Mouse (Mus musculus) megakaryocyte, embryonic 14.5 days (primary cell): ENCODE data around the gene Gstm3. TPM values are rescaled to one million over a fixed set of nuclear protein-coding genes. Genes with fewer than 3 reads are reported as not detected.
"Not testable (repeated sequence)": the region's sequence is repeated elsewhere in the genome, so short reads cannot be mapped to it uniquely, and the experiment has no call there.

Experiments
- H3K27me3 ChIP-seq: replicated peaks from 2 replicates; pipeline ENCODE3; 2012; ENCODE audit warnings: inconsistent platforms
- H3K36me3 ChIP-seq: replicated peaks from 2 replicates; pipeline ENCODE3; 2012; ENCODE audit warnings: low read length, inconsistent platforms, mixed read lengths
- H3K4me1 ChIP-seq: 2 replicates; pipeline ENCODE4 v1.6.1; 2012; ENCODE audit warnings: inconsistent platforms
- H3K4me3 ChIP-seq: replicated peaks from 2 replicates; pipeline ENCODE3; 2012; ENCODE audit warnings: moderate library complexity, mild to moderate bottlenecking, inconsistent platforms
- H3K9me3 ChIP-seq: 2 replicates; pipeline ENCODE4 v1.6.1; 2012; ENCODE audit warnings: inconsistent platforms
- FLI1 ChIP-seq: IDR thresholded peaks from 2 replicates; pipeline ENCODE4 v1.6.1; 2012; ENCODE audit warnings: low read length, inconsistent platforms, mixed read lengths
- GATA1 ChIP-seq: IDR thresholded peaks from 3 replicates; pipeline ENCODE4 v1.6.1; 2012; ENCODE audit warnings: mixed read lengths, low read length, inconsistent platforms, borderline replicate concordance
- polyA plus RNA-seq: library from polyadenylated mRNA; stranded (reverse); fragments of >175 nt; gene quantifications from 2 replicates; pipeline ENCODE4 v1.2.3, GENCODE M21; 2012; ENCODE audit warnings: low replicate concordance; ENCODE audit not compliant: insufficient read depth

Gstm3 gene
- polyA plus RNA-seq, 1 experiment: not detected

GRCm38 (mm10) chr3:107974237-107974636, 5.2 kb upstream of the Gstm3 start:
- no peak overlapping the region for H3K4me3 ChIP-seq
- peaks cover 14% of the 10 kb centered on the region for H3K9me3 ChIP-seq
- TF ChIP-seq FLI1 (no peak), GATA1 (peak; percentile 46; the same call in 1 of the 3 replicates)
- H3K36me3 ChIP-seq: no peaks in the 10 kb centered on the region
- H3K4me1 ChIP-seq: peaks cover 30% of the 10 kb centered on the region
- peaks cover 63% of the 10 kb centered on the region for H3K27me3 ChIP-seq

DNA sequence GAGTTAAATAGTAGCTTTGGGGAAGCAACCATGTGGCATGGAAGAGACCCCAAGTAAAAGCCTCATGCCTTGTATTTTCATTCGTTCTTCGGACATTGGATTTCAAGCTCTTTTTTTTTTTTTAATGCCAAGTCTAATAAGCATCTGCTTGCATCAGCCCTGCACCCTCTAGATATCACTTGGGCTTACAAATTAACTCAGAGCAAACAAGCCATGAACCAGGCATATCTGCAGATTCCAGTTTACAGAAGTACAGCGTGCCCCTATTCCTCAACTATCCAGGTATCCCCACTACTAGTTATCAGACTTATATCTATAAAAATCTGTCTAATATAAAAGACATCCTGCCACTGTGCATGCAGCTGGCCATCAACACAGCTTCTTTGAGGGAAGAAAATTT, 3.0 kb upstream of the Gstm3 start:
- Histone ChIP-seq H3K36me3 (no peaks in the 10 kb centered on the region), H3K27me3 (peaks cover 66% of the 10 kb centered on the region), H3K4me3 (no peak overlapping the region), H3K9me3 (peaks cover 14% of the 10 kb centered on the region), H3K4me1 (peaks cover 26% of the 10 kb centered on the region)
- no peak for TF ChIP-seq FLI1
- no peak for TF ChIP-seq GATA1

DNA sequence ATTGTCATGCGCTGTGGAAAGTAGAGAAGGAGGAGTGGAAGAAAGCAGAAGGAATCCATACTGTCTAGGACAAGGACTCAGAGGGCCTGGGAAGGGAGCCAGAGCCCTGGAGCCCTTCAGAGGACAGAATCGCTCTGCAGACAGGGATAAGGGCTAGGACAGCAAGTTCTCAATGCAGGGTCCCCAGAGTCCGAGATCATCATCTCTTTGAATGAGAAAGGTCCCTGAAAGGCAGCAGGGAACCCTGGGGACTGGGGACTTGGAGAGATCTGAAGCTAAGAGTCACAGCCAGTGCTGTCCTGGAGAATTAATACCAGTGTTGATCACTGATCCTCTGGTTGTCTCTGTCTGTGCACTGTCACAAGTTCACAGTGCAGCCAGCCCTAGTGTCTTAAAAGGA, 2.0 kb upstream of the Gstm3 start:
- Histone ChIP-seq H3K4me1 (peaks cover 22% of the 10 kb centered on the region), H3K9me3 (peaks cover 11% of the 10 kb centered on the region), H3K27me3 (peaks cover 63% of the 10 kb centered on the region)
- H3K36me3 ChIP-seq, H3K4me3 ChIP-seq: not testable (repeated sequence)

DNA sequence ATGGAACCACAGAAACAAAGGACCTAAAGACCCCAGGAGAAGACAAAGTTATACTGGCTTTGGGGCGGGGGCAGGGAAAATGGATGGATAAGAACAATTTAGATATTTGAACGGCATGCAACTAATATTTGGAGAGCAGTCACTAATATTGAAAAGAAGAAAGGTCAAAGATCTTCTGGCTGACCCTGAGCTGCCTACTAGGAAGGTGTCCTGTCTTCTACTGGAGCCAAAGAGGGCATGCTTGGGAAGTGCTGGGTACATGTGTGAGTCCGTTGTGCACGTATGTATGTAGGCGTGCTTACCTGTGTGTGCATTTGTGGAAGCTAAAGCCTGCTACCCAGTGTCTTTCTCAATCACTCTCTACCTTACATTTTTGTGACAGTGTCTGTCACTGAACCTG, 2.5 kb downstream of the Gstm3 start:
- TF ChIP-seq FLI1 (no peak), GATA1 (no peak)
- H3K27me3 ChIP-seq: peaks cover 41% of the 10 kb centered on the region
- no peaks in the 10 kb centered on the region for H3K9me3 ChIP-seq

GRCm38 (mm10) chr3:107965592-107965991, 3.5 kb downstream of the Gstm3 start:
- Histone ChIP-seq H3K4me1 (peaks cover 31% of the 10 kb centered on the region), H3K36me3 (no peaks in the 10 kb centered on the region), H3K27me3 (peaks cover 41% of the 10 kb centered on the region), H3K4me3 (no peak overlapping the region), H3K9me3 (no peaks in the 10 kb centered on the region)
- TF ChIP-seq FLI1: no peak
- no peak for TF ChIP-seq GATA1

More for the DNA sequence above, 2.5 kb downstream of the Gstm3 start:
- peaks cover 31% of the 10 kb centered on the region for H3K4me1 ChIP-seq
- H3K4me3 ChIP-seq: no peak overlapping the region
- H3K36me3 ChIP-seq: no peaks in the 10 kb centered on the region

DNA sequence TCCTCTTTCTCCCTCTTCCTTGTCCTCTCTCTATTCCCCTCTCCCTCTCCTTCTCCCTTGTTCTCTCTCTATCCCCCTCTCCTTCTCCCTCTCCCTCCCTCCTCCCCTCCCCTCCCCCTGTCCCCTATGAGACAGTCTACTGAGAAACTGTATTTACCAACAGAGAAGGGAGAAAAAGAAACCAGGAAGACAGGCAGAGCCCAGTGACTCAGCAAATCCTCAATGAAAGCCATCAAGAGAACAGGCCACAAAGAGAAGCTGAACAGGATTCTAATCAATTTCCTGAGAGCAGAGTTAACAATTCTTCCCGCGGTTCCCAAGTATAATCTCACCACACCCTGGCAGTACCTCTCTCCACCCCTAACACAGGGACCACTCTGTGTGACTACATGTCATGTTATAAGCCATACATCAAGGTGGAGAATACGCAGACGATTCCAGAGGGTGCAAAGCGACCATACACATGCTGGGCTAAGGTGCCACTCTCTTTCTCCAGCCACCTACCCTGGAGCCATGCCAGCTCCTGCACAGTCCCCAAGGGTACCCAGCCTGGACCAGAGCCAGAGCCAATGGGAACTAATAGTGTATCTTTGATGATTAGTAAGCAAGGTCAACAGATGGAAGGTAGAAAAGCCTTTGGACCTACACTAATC, 4.3 kb downstream of the Gstm3 start:
- Histone ChIP-seq H3K4me3 (peak overlapping the region; percentile 81), H3K4me1 (peaks cover 31% of the 10 kb centered on the region), H3K9me3 (no peaks in the 10 kb centered on the region), H3K36me3 (no peaks in the 10 kb centered on the region), H3K27me3 (peaks cover 42% of the 10 kb centered on the region)
- TF ChIP-seq FLI1 (no peak), GATA1 (no peak)

- TF ChIP-seq GATA1: no peak
- no peak for TF ChIP-seq FLI1
- Histone ChIP-seq H3K36me3 (no peaks in the 10 kb centered on the region), H3K9me3 (no peaks in the 10 kb centered on the region), H3K27me3 (peaks cover 39% of the 10 kb centered on the region), H3K4me1 (peaks cover 28% of the 10 kb centered on the region), H3K4me3 (peak overlapping the region; percentile 81)
Observed at GRCm38 (mm10) chr3:107964026-107964425, 5.1 kb downstream of the Gstm3 start.

GRCm38 (mm10) chr3:107955260-107955659, 13.8 kb downstream of the Gstm3 start:
- not testable (repeated sequence) for H3K4me3 ChIP-seq, H3K9me3 ChIP-seq, H3K4me1 ChIP-seq, H3K36me3 ChIP-seq
- H3K27me3 ChIP-seq: peaks cover 51% of the 10 kb centered on the region

DNA sequence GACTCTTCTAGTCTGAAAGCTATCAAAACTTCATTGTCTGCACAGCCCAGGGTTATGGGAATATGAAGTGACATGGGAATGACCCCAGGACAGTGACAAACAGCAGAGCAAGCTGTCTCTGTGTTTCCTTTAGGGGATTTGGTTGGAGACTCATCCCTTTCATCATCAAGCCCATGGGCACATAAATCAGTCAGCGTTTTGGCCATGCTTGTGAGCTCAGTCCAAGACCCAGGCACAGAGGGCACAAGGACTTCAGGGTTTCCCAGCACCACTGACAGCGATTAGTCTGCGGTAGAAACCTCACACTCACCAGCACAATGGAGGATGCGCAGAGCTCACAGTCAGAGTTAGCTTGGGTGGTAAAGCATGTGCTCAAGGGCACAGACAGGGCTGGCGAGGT, 15.2 kb downstream of the Gstm3 start:
- TF ChIP-seq GATA1 (no peak), FLI1 (no peak)
- Histone ChIP-seq H3K4me3 (no peak overlapping the region), H3K4me1 (peaks cover 9% of the 10 kb centered on the region), H3K36me3 (no peaks in the 10 kb centered on the region), H3K27me3 (peaks cover 50% of the 10 kb centered on the region), H3K9me3 (peaks cover 3% of the 10 kb centered on the region; the same call in 1 of the 2 replicates)

DNA sequence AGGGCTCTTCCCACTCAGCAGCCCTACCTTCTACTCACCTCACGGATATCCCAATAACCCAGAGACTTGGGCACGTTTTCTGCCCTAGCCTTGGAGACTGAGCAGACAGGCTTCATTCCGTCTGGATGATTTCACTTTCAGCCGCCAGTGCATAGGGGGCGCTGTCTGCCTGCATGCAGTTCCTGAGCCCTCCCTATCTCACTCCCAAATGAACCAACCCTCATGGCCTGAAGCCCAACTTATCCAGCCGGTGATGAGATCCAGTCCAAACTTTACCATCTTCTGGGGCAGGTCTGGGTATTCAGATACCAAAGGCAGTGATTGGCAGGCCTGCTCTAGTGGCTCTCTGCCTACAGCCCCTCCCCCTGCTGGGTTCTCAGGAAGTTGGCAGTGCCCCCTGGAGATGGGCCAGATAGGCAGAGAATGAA, 15.7 kb downstream of the Gstm3 start:
- peaks cover 4% of the 10 kb centered on the region; the same call in 1 of the 2 replicates for H3K9me3 ChIP-seq
- peaks cover 8% of the 10 kb centered on the region for H3K4me1 ChIP-seq
- TF ChIP-seq GATA1: no peak
- no peak for TF ChIP-seq FLI1
- H3K36me3 ChIP-seq: no peaks in the 10 kb centered on the region
- H3K4me3 ChIP-seq: no peak overlapping the region
- H3K27me3 ChIP-seq: peaks cover 48% of the 10 kb centered on the region

- TF ChIP-seq GATA1 (no peak), FLI1 (no peak)
- peaks cover 4% of the 10 kb centered on the region; the same call in 1 of the 2 replicates for H3K9me3 ChIP-seq
- peaks cover 53% of the 10 kb centered on the region for H3K27me3 ChIP-seq
- H3K36me3 ChIP-seq: no peaks in the 10 kb centered on the region
- no peak overlapping the region for H3K4me3 ChIP-seq
- peaks cover 7% of the 10 kb centered on the region for H3K4me1 ChIP-seq
Observed at GRCm38 (mm10) chr3:107950531-107950930, 18.6 kb downstream of the Gstm3 start.

DNA sequence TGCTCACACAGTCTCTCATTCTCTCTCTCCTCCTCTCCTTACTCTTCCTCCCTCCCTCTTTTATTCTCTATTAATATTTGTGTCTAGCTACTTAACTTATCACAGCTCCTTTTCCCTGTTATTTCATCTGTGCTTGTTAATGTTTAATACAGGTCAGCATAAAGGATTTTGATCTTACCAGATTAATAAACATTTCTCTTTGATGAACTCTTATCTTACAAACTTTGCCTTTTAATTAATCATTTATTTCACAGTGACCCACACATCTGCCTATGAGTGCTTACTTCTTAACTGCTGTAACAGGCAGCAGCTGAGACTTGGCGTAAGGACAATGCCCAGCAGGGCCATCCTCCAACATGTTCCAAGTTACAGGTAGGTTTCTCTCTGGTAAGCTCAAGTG, 19.6 kb downstream of the Gstm3 start:
- peaks cover 64% of the 10 kb centered on the region for H3K27me3 ChIP-seq
- not testable (repeated sequence) for H3K4me3 ChIP-seq, H3K4me1 ChIP-seq, H3K36me3 ChIP-seq, H3K9me3 ChIP-seq
